Mouse (Mus musculus): ENCODE results near the gene B4galnt4. TPM values are rescaled to one million over a fixed set of nuclear protein-coding genes. Genes with fewer than 3 reads are reported as not detected.

The B4galnt4 gene
- polyA plus RNA-seq, 1 experiment from 2014 or later = 20.0 TPM

DNA sequence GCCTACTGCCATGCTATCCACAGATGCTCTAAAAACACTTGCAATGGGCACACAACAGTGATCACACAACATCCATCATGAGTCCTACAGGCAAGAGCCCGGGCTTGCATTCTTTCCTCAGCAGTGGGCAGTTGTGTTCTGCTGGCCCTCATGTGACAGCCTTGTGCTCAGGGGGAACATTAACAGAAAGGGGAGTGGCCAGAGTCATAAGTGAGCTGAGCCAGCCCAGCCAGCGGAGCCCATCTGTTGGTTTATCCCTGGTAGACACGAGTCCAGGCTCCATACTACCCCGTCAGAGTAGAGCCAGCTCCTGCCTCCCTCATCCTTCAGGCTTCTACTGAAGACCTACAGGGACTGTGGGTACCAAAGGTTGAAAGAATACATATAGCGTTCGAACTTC lies 33.0 kb downstream of the B4galnt4 start:
- Histone ChIP-seq H3K4me3 (ENCODE audit: low read depth, low read length) (no peak overlapping the region), H3K27me3 (ENCODE audit: control insufficient read depth, insufficient read depth, low read length) (peaks cover 16% of the 10 kb centered on the region), H3K4me1 (ENCODE audit: control insufficient read depth, insufficient read depth, low read length) (no peaks in the 10 kb centered on the region), H3K27ac (replicated peaks; ENCODE audit: low read depth, low read length) (no peak overlapping the region), H3K36me3 (ENCODE audit: control insufficient read depth, insufficient read depth, low read length) (no peaks in the 10 kb centered on the region; the same call in 1 of the 2 replicates), H3K9ac (ENCODE audit: low read length) (no peak overlapping the region), H3K4me2 (ENCODE audit: low read depth, severe bottlenecking) (no peak overlapping the region), H3K9me3 (ENCODE audit: control insufficient read depth, low read length) (no peaks in the 10 kb centered on the region)
- 80% methylated on average over 6 of the region's 6 CpGs for WGBS
- ATAC-seq (ENCODE audit: insufficient number of reproducible peaks, low FRiP score, low TSS enrichment, low read depth) (no peak), DNase-seq (ENCODE audit: low spot score) (no peak)

DNA sequence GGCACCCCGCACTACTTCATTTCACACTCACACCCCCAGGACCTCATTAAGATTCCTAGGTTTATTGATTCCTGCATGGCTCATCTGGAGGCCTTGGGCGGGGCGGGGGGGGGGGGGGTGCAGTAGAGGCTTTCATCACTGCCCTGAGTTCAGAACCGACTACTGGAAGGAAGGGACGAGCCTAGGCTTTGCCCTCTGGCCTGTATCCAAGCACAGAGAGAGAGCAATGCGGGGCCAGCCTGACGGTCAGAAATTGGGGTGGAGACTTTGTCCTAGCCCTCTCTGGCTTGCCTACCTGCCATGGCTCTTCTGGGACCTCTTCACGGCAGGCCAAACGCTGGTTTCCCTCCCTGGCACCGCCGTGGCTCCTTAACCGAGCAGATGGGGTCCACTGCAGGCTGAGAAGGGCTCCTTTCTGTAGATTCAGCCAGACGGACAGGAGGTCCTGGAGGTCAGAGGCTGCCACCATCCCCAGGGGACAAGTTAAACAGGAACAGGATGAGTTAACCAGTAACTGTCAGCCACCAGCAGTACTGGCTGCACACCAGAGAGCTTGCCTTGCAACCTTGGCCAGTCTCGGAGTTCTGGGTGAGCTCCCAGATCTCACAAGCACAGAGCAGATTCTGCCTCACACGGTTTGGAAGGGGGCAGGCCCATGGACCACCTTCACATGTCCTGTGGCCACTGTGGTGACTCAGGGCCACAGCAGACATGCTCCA lies 33.7 kb downstream of the B4galnt4 start:
- Histone ChIP-seq H3K27ac (replicated peaks; ENCODE audit: low read depth, low read length) (no peak overlapping the region), H3K9me3 (ENCODE audit: control insufficient read depth, low read length) (no peaks in the 10 kb centered on the region), H3K4me1 (ENCODE audit: control insufficient read depth, insufficient read depth, low read length) (no peaks in the 10 kb centered on the region), H3K4me2 (ENCODE audit: low read depth, severe bottlenecking) (no peak overlapping the region), H3K27me3 (ENCODE audit: control insufficient read depth, insufficient read depth, low read length) (peaks cover 13% of the 10 kb centered on the region), H3K9ac (ENCODE audit: low read length) (no peak overlapping the region), H3K4me3 (ENCODE audit: low read depth, low read length) (no peak overlapping the region), H3K36me3 (ENCODE audit: control insufficient read depth, insufficient read depth, low read length) (no peaks in the 10 kb centered on the region; the same call in 1 of the 2 replicates)
- DNase-seq (ENCODE audit: low spot score) (no peak), ATAC-seq (ENCODE audit: insufficient number of reproducible peaks, low FRiP score, low TSS enrichment, low read depth) (no peak)
- WGBS = 65% methylated on average over 13 of the region's 15 CpGs

DNA sequence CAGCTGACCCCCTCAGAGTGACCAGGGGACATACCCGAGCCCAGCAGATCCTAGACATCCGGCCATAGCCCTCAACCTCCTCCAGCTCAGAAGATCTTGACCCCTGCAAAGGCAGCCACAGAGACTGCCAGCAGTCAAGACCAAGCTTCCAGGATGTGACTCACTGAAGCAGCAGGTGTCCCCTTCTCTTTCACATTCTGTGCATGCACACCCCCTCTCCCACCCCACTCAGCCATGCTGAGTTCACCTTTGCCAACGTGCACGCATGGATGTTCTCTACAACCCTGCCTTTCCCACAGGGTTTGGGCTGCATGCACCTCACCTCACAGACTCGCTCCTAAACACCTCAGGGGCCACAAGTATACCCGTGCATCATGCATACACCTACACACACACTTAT lies 35.1 kb downstream of the B4galnt4 start:
- no peaks in the 10 kb centered on the region for H3K9me3 ChIP-seq (ENCODE audit: control insufficient read depth, low read length)
- H3K27ac ChIP-seq (replicated peaks; ENCODE audit: low read depth, low read length) = no peak overlapping the region
- H3K4me1 ChIP-seq (ENCODE audit: control insufficient read depth, insufficient read depth, low read length) = no peaks in the 10 kb centered on the region
- H3K4me3 ChIP-seq (ENCODE audit: low read depth, low read length) = no peak overlapping the region
- H3K27me3 ChIP-seq (ENCODE audit: control insufficient read depth, insufficient read depth, low read length) = peaks cover 23% of the 10 kb centered on the region
- ATAC-seq (ENCODE audit: insufficient number of reproducible peaks, low FRiP score, low TSS enrichment, low read depth) (no peak), DNase-seq (ENCODE audit: low spot score) (no peak)
- WGBS = 82% methylated on average over 6 of the region's 6 CpGs
- no peaks in the 10 kb centered on the region for H3K36me3 ChIP-seq (ENCODE audit: control insufficient read depth, insufficient read depth, low read length)
- no peak overlapping the region for H3K9ac ChIP-seq (ENCODE audit: low read length)
- no peak overlapping the region for H3K4me2 ChIP-seq (ENCODE audit: low read depth, severe bottlenecking)

DNA sequence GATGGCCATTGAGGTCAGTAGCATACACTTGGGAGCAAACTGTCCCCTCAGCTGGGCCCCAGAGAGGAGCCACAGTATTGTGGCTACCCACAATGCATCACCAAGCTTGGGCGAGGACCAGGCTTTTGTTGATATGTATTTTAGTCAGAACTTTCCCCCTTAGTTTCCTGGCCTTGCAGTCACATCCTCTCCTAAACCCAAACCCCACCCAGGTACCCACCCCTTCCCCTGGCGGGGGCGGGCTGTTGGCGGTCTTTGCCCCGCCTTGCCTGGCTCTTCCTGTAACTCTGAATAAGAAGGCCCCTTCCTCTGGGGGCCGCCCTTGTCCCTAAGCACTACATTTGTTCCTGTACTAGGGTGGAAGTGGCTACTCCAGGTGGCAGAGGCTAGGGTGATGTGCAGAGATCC lies 35.7 kb downstream of the B4galnt4 start:
- WGBS = 45% methylated on average over 6 of the region's 6 CpGs
- Histone ChIP-seq H3K27me3 (ENCODE audit: control insufficient read depth, insufficient read depth, low read length) (peaks cover 27% of the 10 kb centered on the region), H3K4me2 (ENCODE audit: low read depth, severe bottlenecking) (no peak overlapping the region), H3K9me3 (ENCODE audit: control insufficient read depth, low read length) (no peaks in the 10 kb centered on the region), H3K4me1 (ENCODE audit: control insufficient read depth, insufficient read depth, low read length) (no peaks in the 10 kb centered on the region), H3K4me3 (ENCODE audit: low read depth, low read length) (no peak overlapping the region), H3K27ac (replicated peaks; ENCODE audit: low read depth, low read length) (no peak overlapping the region), H3K9ac (ENCODE audit: low read length) (no peak overlapping the region), H3K36me3 (ENCODE audit: control insufficient read depth, insufficient read depth, low read length) (no peaks in the 10 kb centered on the region)
- ATAC-seq (ENCODE audit: insufficient number of reproducible peaks, low FRiP score, low TSS enrichment, low read depth) (no peak), DNase-seq (ENCODE audit: low spot score) (no peak)

DNA sequence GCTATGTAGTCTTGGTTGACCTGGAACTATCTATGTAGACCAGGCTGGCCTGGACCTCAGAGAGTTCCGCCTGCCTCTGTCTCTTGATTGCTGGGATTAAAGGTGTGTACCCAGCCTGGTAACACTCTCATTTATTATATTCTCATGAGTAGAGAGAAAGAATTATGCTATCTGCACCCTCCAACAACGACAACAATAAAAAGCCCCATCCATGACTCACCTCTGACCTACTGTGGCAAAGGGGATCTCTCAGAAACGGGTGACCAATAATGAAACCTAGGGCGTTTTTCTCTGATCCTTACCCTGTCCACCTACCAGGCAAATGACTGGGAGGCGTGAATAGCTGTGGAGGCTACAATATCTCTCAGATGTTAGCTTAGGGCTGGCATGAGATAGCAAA lies 36.3 kb downstream of the B4galnt4 start:
- H3K4me1 ChIP-seq (ENCODE audit: control insufficient read depth, insufficient read depth, low read length) = no peaks in the 10 kb centered on the region
- H3K9me3 ChIP-seq (ENCODE audit: control insufficient read depth, low read length) = no peaks in the 10 kb centered on the region
- H3K27me3 ChIP-seq (ENCODE audit: control insufficient read depth, insufficient read depth, low read length) = peaks cover 28% of the 10 kb centered on the region
- H3K36me3 ChIP-seq (ENCODE audit: control insufficient read depth, insufficient read depth, low read length) = no peaks in the 10 kb centered on the region
- H3K4me3 ChIP-seq (ENCODE audit: low read depth, low read length) = no peak overlapping the region
- DNase-seq (ENCODE audit: low spot score) (no peak), ATAC-seq (ENCODE audit: insufficient number of reproducible peaks, low FRiP score, low TSS enrichment, low read depth) (no peak)
- no peak overlapping the region for H3K9ac ChIP-seq (ENCODE audit: low read length)
- no peak overlapping the region for H3K27ac ChIP-seq (replicated peaks; ENCODE audit: low read depth, low read length)
- WGBS = 77% methylated on average over 5 of the region's 5 CpGs
- no peak overlapping the region for H3K4me2 ChIP-seq (ENCODE audit: low read depth, severe bottlenecking)

DNA sequence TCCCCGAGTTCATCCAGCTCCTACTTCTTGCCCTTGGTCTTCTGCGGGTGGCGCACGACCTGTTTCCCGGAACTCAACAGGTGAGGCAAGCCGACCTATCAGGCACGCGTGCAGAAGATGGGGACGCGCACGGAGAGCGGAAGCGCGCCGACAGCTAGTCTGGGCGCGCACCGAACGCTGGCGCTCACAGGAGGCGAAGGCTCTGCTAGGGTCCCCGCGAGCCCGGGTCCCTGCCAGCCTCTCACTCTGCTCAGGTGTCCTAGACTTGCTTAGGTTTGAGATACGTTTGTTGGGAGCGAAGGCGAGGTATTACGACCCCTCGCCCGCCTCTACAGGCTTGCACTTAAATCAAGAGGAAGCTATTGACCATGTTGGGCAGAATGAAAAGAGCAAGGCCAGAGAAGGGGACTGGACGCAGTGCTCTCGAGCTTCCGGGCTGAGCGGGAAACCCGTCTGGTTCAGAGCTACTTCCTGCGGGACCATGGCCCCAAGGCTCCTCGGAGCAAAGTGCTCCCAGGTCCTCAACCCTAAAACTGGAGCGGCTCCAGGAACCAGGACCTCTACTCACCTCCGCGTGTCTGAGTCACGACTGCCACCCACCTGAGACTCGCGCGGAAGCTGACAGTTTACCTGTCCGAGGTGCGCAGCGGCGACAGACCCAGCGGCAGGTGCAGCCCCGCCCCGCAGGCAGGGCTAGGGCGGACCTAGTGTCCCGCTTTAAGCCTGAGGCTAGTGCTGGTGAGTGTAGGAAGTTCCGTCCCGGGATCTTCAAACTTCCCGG lies 39.2 kb downstream of the B4galnt4 start, which contains the start of gene Sigirr:
Sigirr (minus strand) TSS at position 662 of the 781 bp plus-strand sequence.
- H3K9ac ChIP-seq (ENCODE audit: low read length) = no peak within 1 kb of the TSS
- peaks cover 28% of the 10 kb centered on the region for H3K27me3 ChIP-seq (ENCODE audit: control insufficient read depth, insufficient read depth, low read length)
- no peaks in the 10 kb centered on the region for H3K4me1 ChIP-seq (ENCODE audit: control insufficient read depth, insufficient read depth, low read length)
- H3K36me3 ChIP-seq (ENCODE audit: control insufficient read depth, insufficient read depth, low read length) = no peaks in the 10 kb centered on the region
- peak within 1 kb of the TSS; percentile 31 for H3K4me3 ChIP-seq (ENCODE audit: low read depth, low read length)
- no peak within 1 kb of the TSS for H3K27ac ChIP-seq (replicated peaks; ENCODE audit: low read depth, low read length)
- WGBS = under 1% methylated on average over 56 of the region's 56 CpGs
- peak; percentile 62 for DNase-seq (ENCODE audit: low spot score)
- H3K9me3 ChIP-seq (ENCODE audit: control insufficient read depth, low read length) = no peaks in the 10 kb centered on the region
- ATAC-seq (ENCODE audit: insufficient number of reproducible peaks, low FRiP score, low TSS enrichment, low read depth) = no peak
- peak within 1 kb of the TSS; percentile 62 for H3K4me2 ChIP-seq (ENCODE audit: low read depth, severe bottlenecking)

DNA sequence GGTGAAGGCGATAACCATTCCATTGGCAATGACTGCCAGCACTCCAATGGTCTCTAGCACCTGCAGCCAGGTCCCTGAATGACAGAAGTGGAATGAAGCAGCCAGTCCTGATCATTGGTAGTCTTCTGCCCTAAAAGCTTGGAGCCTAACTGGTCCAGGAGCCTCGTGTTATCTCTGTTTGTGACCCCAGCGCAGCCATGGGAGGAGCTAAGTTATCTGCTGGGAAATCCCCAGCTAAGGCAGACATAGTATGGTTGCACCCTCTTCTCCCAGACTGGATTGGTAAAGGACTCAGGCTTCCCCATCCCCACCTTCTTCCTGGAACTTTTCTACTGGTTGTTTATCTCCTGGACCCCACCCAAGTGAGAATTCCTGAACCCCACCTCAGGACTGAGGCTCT lies 42.3 kb downstream of the B4galnt4 start:
- DNase-seq (ENCODE audit: low spot score) (no peak), ATAC-seq (ENCODE audit: insufficient number of reproducible peaks, low FRiP score, low TSS enrichment, low read depth) (no peak)
- 65% methylated on average over 3 of the region's 3 CpGs for WGBS
- Histone ChIP-seq H3K36me3 (ENCODE audit: control insufficient read depth, insufficient read depth, low read length) (no peaks in the 10 kb centered on the region), H3K27ac (replicated peaks; ENCODE audit: low read depth, low read length) (no peak overlapping the region), H3K27me3 (ENCODE audit: control insufficient read depth, insufficient read depth, low read length) (peaks cover 28% of the 10 kb centered on the region), H3K4me3 (ENCODE audit: low read depth, low read length) (no peak overlapping the region), H3K9me3 (ENCODE audit: control insufficient read depth, low read length) (no peaks in the 10 kb centered on the region), H3K9ac (ENCODE audit: low read length) (no peak overlapping the region), H3K4me2 (ENCODE audit: low read depth, severe bottlenecking) (no peak overlapping the region), H3K4me1 (ENCODE audit: control insufficient read depth, insufficient read depth, low read length) (no peaks in the 10 kb centered on the region)

DNA sequence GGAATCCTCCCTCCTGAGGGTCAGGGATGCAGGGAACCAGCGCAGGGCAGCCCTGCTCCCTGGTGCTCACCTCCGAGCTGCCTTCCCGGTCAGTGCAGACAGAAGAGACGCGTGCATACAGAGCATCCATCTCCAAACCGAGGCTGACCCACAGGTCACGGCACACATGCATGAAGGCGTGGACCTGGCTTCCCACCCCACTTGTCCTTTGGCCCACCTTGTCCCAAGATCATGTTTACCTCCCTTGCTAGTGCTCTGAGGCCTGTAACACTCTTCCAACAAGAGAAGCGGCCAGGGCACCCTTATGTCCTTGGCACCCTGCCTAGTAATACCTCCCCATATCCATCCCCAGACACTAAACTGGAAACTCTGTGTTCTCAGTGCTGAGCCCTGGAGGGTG lies 55.0 kb downstream of the B4galnt4 start:
- Histone ChIP-seq H3K9ac (ENCODE audit: low read length) (no peak overlapping the region), H3K36me3 (ENCODE audit: control insufficient read depth, insufficient read depth, low read length) (no peaks in the 10 kb centered on the region), H3K27me3 (ENCODE audit: control insufficient read depth, insufficient read depth, low read length) (peaks cover 8% of the 10 kb centered on the region), H3K27ac (replicated peaks; ENCODE audit: low read depth, low read length) (no peak overlapping the region), H3K4me1 (ENCODE audit: control insufficient read depth, insufficient read depth, low read length) (no peaks in the 10 kb centered on the region), H3K4me3 (ENCODE audit: low read depth, low read length) (no peak overlapping the region), H3K9me3 (ENCODE audit: control insufficient read depth, low read length) (no peaks in the 10 kb centered on the region), H3K4me2 (ENCODE audit: low read depth, severe bottlenecking) (no peak overlapping the region)
- ATAC-seq (ENCODE audit: insufficient number of reproducible peaks, low FRiP score, low TSS enrichment, low read depth) (no peak), DNase-seq (ENCODE audit: low spot score) (no peak)
- WGBS = 86% methylated on average over 9 of the region's 9 CpGs

Data from limb, embryonic 11.5 days (tissue).